Mouse (Mus musculus): ENCODE measurements around the gene H2-Q7. TPM values are rescaled to one million over a fixed set of nuclear protein-coding genes. Genes with fewer than 3 reads are reported as not detected.
"Not testable (repeated sequence)": the region's sequence is repeated elsewhere in the genome, so short reads cannot be mapped to it uniquely, and the experiment has no call there.

H2-Q7 gene
- polyA plus RNA-seq, 1 experiment from 2014 or later, result 3.1 TPM

- 47% methylated on average over 24 of the region's 27 CpGs for WGBS
- not testable (repeated sequence) for H3K9ac ChIP-seq (replicated peaks; ENCODE audit: low read depth); H3K36me3 ChIP-seq (ENCODE audit: insufficient read depth, low read length); DNase-seq (ENCODE audit: low spot score); H3K4me3 ChIP-seq (ENCODE audit: low read depth, low read length); H3K27ac ChIP-seq (ENCODE audit: low read length); ATAC-seq; H3K9me3 ChIP-seq (ENCODE audit: low read length); H3K4me1 ChIP-seq (ENCODE audit: insufficient read depth, low read depth, low read length); H3K4me2 ChIP-seq (replicated peaks; ENCODE audit: low read depth, low read length); H3K27me3 ChIP-seq (replicated peaks; ENCODE audit: insufficient read depth, low read length)
Observed at GRCm38 (mm10) chr17:35439925-35440645, 1.1 kb downstream of the H2-Q7 start.

GRCm38 (mm10) chr17:35442376-35442775 is 3.4 kb downstream of the H2-Q7 start:
- H3K4me2 ChIP-seq (replicated peaks; ENCODE audit: low read depth, low read length); H3K27ac ChIP-seq (ENCODE audit: low read length); H3K27me3 ChIP-seq (replicated peaks; ENCODE audit: insufficient read depth, low read length); H3K36me3 ChIP-seq (ENCODE audit: insufficient read depth, low read length); ATAC-seq; H3K4me3 ChIP-seq (ENCODE audit: low read depth, low read length); DNase-seq (ENCODE audit: low spot score); H3K9ac ChIP-seq (replicated peaks; ENCODE audit: low read depth); H3K9me3 ChIP-seq (ENCODE audit: low read length); H3K4me1 ChIP-seq (ENCODE audit: insufficient read depth, low read depth, low read length): not testable (repeated sequence)
- 88% methylated on average over 2 of the region's 2 CpGs for whole genome bisulfite sequencing

- 87% methylated on average over 2 of the region's 2 CpGs for WGBS
- H3K9ac ChIP-seq (replicated peaks; ENCODE audit: low read depth); H3K27ac ChIP-seq (ENCODE audit: low read length); H3K4me3 ChIP-seq (ENCODE audit: low read depth, low read length); H3K27me3 ChIP-seq (replicated peaks; ENCODE audit: insufficient read depth, low read length); H3K4me1 ChIP-seq (ENCODE audit: insufficient read depth, low read depth, low read length); ATAC-seq; H3K36me3 ChIP-seq (ENCODE audit: insufficient read depth, low read length); H3K9me3 ChIP-seq (ENCODE audit: low read length); DNase-seq (ENCODE audit: low spot score); H3K4me2 ChIP-seq (replicated peaks; ENCODE audit: low read depth, low read length): not testable (repeated sequence)
Observed at GRCm38 (mm10) chr17:35444510-35444909, 5.6 kb downstream of the H2-Q7 start.

- not testable (repeated sequence) for H3K4me3 ChIP-seq (ENCODE audit: low read depth, low read length); H3K27me3 ChIP-seq (replicated peaks; ENCODE audit: insufficient read depth, low read length); DNase-seq (ENCODE audit: low spot score); H3K36me3 ChIP-seq (ENCODE audit: insufficient read depth, low read length); ATAC-seq; H3K9ac ChIP-seq (replicated peaks; ENCODE audit: low read depth); H3K4me1 ChIP-seq (ENCODE audit: insufficient read depth, low read depth, low read length); H3K27ac ChIP-seq (ENCODE audit: low read length); H3K9me3 ChIP-seq (ENCODE audit: low read length); H3K4me2 ChIP-seq (replicated peaks; ENCODE audit: low read depth, low read length)
- no CpG with 5 or more reads among the region's 1 CpGs for WGBS
Observed at GRCm38 (mm10) chr17:35458247-35458646, 19.3 kb downstream of the H2-Q7 start.

- not testable (repeated sequence) for H3K4me1 ChIP-seq (ENCODE audit: insufficient read depth, low read depth, low read length); DNase-seq (ENCODE audit: low spot score); H3K9ac ChIP-seq (replicated peaks; ENCODE audit: low read depth); H3K9me3 ChIP-seq (ENCODE audit: low read length); H3K4me3 ChIP-seq (ENCODE audit: low read depth, low read length); H3K27ac ChIP-seq (ENCODE audit: low read length); H3K27me3 ChIP-seq (replicated peaks; ENCODE audit: insufficient read depth, low read length); H3K4me2 ChIP-seq (replicated peaks; ENCODE audit: low read depth, low read length); ATAC-seq; H3K36me3 ChIP-seq (ENCODE audit: insufficient read depth, low read length)
- no CpG with 5 or more reads among the region's 9 CpGs for WGBS
Observed at GRCm38 (mm10) chr17:35460513-35461341, 21.8 kb downstream of the H2-Q7 start.

- H3K9ac ChIP-seq (replicated peaks; ENCODE audit: low read depth); H3K36me3 ChIP-seq (ENCODE audit: insufficient read depth, low read length); H3K4me3 ChIP-seq (ENCODE audit: low read depth, low read length); H3K27ac ChIP-seq (ENCODE audit: low read length); DNase-seq (ENCODE audit: low spot score); H3K4me2 ChIP-seq (replicated peaks; ENCODE audit: low read depth, low read length); H3K4me1 ChIP-seq (ENCODE audit: insufficient read depth, low read depth, low read length); H3K9me3 ChIP-seq (ENCODE audit: low read length); ATAC-seq: not testable (repeated sequence)
- peaks cover 11% of the 10 kb centered on the region for H3K27me3 ChIP-seq (replicated peaks; ENCODE audit: insufficient read depth, low read length)
- TF ChIP-seq CTCF (IDR thresholded peaks at IDR 0.05), result peak; percentile 83
- WGBS, result 7% methylated on average over 8 of the region's 8 CpGs
Observed at GRCm38 (mm10) chr17:35465651-35466050, 26.7 kb downstream of the H2-Q7 start.

GRCm38 (mm10) chr17:35468936-35469335 is 30.0 kb downstream of the H2-Q7 start:
- peaks cover 12% of the 10 kb centered on the region for H3K27me3 ChIP-seq (replicated peaks; ENCODE audit: insufficient read depth, low read length)
- H3K27ac ChIP-seq (ENCODE audit: low read length); H3K4me2 ChIP-seq (replicated peaks; ENCODE audit: low read depth, low read length); H3K36me3 ChIP-seq (ENCODE audit: insufficient read depth, low read length); H3K4me1 ChIP-seq (ENCODE audit: insufficient read depth, low read depth, low read length); H3K9ac ChIP-seq (replicated peaks; ENCODE audit: low read depth); DNase-seq (ENCODE audit: low spot score); H3K4me3 ChIP-seq (ENCODE audit: low read depth, low read length); H3K9me3 ChIP-seq (ENCODE audit: low read length); ATAC-seq: not testable (repeated sequence)
- WGBS, result 34% methylated on average over 3 of the region's 3 CpGs
